Mouse (Mus musculus) urinary bladder, postnatal 10 days (tissue): ENCODE data around the gene Ift52.
A peak's percentile ranks its signal among the peaks of the same experiment; 100 is the strongest.
"Not testable (repeated sequence)": the region's sequence is repeated elsewhere in the genome, so short reads cannot be mapped to it uniquely, and the experiment has no call there.

ENCODE experiments used
- DNase-seq: peaks from one replicate; pipeline ENCODE4 v3.0.0; 2022; ENCODE audit warnings: low spot score

The Ift52 gene

DNA sequence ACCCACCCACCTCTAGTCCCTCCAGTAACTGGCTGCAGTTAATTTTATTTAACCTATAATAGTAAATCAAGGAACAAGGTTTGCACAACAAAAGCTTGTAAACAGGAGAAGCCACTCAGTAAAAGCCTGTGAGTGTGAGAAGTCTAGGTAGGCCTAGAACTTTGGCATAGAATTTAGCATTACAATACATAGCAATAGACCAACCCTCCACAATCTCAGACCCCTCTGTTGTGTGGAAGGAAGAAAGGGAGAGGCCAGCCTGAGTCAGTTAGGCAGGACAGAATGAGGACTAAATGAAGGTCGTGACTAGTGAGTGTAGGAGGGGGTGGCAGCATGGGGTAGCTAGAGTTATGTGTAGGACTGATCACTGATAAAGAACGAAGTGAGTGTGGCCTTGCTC, 14.6 kb downstream of the Ift52 start:
- DNase-seq = no peak

DNA sequence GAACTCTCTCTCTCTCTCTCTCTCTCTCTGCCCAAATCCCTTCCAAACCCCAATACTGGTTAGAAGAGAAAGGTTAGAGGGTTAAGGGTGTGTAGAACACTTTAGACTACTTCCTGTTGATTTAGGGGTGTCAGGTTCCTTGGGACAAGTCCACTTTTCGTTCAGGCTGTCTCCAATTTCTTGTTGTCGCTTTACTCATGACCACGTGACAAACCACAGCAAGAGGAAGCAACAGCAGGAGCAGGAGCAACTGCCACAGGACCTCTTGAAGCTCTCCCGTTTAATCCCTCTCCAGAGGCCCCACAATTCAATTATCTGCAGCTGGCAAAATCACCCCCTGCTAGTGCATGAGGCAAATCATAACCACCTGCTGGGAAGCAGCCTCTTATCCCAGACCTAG, 15.5 kb downstream of the Ift52 start:
- no peak for DNase-seq

DNA sequence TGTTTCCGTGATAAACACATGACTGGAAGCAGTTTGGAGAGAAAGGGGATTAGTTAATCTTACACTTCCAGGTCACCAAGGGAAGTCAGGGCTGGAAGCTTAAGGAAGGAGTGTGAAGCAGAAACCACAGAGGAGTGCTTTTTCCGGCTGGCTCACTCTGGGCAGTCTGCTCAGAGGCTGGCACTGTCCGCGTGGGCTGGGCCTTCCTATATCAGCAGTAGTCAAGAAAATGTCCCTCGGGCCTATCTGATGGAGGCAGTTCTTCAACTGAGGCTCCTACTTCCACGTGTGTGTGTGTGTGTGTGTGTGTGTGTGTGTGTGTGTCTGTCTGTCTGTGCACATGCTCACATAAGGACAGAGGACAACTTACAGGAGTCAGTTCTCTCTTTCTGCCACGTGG, 22.8 kb downstream of the Ift52 start:
- DNase-seq = no peak

- no peak for DNase-seq
These were observed 31.0 kb downstream of the Ift52 start for GRCm38 (mm10) chr2:163048125-163048524.

DNA sequence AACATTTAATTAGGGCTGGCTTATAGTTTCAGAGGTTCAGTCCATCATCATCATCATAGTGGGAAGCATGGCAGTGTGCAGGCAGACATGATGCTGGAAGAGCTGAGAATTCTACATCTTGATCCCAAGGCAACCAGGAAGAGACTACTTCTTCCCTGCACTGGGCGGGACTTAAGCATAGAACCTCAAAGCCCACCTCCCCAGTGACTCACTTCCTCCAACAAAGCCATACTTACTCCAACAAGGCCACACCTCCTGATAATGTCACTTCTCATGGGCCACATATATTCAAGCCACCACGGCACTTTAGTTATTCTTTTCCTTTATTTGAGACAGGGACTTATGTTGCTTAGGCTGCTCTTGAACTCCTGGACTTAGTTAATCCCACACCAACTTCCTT, 32.0 kb downstream of the Ift52 start:
- DNase-seq = no peak

DNA sequence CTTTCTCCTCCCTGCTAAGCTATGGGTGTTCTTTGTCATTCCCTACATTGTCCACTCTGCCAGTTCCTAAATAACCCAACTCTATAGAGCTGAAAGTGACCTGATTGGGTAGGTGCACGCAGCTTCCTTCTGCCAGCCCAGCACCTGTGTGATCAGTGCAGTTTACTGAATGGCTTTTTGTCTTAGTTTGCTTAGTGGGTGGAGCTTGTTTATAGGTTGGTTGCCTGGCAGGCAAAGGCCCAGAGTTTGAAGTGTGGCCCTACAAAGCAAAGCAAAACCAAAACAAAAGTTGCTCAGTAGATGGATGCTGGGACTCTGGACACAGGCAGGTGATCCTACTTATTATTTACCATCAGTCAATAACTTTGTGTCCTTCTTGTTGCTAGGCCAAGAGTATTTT, 34.5 kb downstream of the Ift52 start:
- no peak for DNase-seq

DNA sequence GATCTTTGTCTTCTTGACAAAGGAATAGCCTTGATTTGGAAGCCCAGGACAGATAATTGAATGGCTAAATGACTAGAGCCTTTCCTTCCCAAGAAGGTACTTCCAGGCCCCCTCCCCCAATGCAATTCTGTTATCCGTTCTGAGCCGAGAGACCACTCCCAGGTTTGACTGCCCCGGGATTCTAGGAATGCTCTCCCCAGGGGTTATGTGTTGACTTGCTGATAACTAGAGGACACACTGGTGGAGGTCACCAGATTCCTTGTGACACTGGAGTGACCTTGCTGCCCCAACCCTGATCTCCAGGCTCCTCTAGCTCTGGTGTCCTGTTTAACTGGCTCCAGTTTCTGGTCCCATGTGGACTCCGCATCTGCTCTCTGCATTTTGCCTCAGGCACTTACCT, 34.9 kb downstream of the Ift52 start:
- DNase-seq = no peak

GRCm38 (mm10) chr2:163052826-163053225, 35.7 kb downstream of the Ift52 start:
- DNase-seq = no peak

GRCm38 (mm10) chr2:163054335-163054840, 37.2 kb downstream of the Ift52 start, which contains the start of gene Mybl2:
Mybl2 (plus strand) TSS chr2:163054687.
- DNase-seq = peak; percentile 62

DNA sequence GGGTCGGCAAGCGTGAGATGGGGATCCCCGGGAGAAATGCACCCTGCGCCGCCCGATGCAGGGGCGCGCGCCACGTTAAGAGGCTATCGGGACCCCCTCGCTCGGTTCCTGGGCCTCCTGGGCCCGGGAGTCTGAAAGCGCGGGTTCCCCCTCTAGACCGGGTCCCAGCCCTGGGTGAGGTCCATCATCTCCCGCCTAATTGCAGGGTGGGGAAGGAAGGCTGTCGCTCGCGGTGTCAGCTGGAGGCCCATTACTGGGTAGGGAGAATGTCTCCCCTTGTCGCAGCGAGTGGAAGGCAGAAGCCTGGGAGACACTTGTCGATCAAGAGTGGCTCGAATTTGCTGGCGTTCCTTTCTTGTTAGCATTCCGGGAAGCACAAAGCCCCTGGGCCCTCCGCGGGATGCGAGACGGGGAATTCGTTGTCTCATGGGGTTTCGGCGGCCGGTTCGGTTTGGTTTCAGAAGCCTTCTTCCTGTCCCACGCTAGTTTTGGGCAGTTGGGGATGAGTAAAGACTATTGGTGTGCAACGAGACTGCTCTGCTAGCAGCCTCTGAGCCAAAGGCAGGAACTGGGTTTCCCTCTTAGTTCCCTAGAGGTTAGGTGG, 37.8 kb downstream of the Ift52 start:
- no peak for DNase-seq

DNA sequence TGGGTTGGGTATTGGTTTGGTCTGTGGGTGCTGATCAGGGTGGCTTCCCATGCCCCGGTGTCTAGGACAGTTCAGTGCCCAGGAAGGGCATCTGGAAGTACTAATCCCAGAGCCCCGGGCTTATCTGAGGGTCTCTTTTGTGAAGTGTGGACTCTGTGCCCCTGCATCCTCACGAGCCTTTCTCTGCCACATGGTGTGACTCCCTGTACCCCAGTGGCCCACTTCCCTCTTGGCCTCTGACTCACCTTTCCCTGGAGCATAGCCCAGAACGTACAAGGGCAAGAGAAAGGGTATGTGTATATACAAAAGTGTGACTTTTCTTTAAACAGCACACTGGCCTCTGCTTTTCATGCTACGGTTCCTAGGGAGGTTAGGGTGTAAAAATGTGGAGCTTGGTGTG, 38.6 kb downstream of the Ift52 start:
- no peak for DNase-seq

- no peak for DNase-seq
These were observed 39.4 kb downstream of the Ift52 start for GRCm38 (mm10) chr2:163056584-163056983.

- DNase-seq = not testable (repeated sequence)
These were observed 41.8 kb downstream of the Ift52 start for GRCm38 (mm10) chr2:163058981-163059380.

DNA sequence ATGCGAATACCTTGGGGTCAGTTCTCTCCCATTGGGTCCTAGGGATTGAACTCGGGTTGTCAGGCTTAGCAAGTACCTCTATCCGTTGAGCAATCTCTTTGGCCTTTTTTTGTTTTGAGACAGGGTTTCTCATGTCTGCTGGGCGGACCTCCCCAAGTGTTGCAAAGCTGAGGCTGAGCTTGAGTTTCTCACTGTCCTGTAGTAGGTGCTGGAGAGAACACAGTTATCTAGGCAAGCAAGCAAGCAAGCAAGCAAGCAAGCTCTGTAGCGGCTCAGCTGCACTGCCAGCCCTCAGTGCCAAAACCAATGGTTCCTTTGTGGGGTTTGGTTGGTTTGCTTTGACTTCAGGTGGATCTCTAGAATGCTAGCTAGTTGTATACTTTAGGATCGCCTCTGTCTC, 43.5 kb downstream of the Ift52 start:
- no peak for DNase-seq

DNA sequence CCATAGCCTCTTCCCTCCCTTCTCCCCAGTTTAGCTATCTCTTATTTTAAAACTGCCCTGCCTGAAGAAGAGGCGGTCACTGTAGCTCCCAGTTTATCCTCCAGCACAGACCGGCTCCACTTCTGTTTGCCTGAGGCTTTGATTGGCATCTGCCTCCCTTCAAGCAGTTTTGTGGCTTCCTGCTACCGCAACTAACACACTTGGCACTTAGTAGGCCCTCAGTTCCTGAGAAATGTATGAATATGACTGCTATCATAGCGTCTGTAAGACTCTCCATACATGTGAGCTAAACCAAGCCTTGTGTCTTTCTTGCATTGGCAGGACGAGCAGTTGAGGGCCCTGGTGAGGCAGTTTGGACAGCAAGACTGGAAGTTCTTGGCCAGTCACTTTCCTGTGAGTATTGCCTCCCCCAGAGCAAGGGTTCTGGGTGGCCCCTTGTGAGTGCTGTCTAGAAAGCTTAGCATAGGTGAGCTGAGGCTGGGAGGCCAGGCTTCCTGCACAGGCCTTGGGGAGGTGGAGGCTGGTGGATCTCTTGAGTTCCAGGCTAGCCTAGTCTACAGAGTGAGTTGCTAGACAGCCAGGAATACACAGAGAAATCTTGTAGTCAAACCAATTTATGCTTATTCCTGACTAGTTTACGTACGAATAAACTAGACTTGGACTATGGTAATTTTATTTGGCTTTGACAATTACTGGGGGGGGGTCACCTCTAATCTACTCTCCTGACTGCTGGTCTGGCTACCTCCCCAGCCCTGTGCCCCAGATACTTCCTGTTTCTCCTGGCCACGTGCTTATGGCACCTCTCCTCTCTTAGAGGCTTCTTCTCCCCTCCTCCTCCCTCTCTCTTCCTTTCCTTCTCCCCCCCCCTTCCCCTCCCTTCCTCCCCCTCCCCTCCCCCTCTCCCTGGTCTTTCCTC, 44.3 kb downstream of the Ift52 start:
- DNase-seq = no peak

- no peak for DNase-seq
These were observed 45.0 kb downstream of the Ift52 start for GRCm38 (mm10) chr2:163062119-163062508.

DNA sequence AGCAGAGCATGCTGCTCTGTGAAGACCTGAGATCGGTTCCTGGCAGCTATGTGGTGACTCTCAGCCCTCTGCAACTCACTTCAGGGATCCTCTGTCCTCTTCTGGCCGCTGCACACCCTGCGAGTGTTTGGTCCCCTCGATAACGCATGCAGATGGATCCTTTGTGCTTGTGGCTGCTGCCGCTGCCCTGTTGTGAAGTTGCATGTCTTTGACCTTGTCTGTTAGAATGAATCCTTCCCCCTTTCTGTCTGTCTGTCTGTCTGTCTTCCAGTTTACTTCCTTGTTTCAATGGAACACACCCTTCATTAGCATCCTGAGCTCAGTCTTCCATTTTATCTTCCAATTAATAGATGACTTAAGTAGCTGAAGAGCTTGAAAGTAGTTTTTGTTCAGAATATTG, 49.2 kb downstream of the Ift52 start:
- no peak for DNase-seq

GRCm38 (mm10) chr2:163067233-163067632, 50.1 kb downstream of the Ift52 start:
- DNase-seq = no peak

DNA sequence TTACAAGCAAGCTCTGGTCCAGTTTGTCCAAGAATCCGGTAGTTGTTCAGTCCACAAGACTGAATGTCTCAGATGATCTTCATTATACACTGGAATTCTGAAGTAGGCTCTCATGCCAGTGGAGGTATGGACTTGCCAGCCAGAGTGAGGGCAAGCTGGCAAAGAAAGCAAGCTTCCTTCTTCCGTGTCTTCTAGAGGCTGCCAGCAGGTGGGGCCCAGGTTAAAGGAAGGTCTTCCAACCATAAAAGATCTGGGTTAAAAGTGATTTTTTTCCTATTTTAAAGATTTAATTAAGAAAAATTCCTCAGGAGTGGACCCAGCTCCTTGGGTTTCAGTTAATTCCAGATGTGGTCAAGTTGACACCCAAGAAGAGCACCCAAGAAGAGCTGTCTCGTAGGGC, 53.1 kb downstream of the Ift52 start:
- DNase-seq = no peak

GRCm38 (mm10) chr2:163071590-163071989, 54.4 kb downstream of the Ift52 start:
- DNase-seq = no peak

DNA sequence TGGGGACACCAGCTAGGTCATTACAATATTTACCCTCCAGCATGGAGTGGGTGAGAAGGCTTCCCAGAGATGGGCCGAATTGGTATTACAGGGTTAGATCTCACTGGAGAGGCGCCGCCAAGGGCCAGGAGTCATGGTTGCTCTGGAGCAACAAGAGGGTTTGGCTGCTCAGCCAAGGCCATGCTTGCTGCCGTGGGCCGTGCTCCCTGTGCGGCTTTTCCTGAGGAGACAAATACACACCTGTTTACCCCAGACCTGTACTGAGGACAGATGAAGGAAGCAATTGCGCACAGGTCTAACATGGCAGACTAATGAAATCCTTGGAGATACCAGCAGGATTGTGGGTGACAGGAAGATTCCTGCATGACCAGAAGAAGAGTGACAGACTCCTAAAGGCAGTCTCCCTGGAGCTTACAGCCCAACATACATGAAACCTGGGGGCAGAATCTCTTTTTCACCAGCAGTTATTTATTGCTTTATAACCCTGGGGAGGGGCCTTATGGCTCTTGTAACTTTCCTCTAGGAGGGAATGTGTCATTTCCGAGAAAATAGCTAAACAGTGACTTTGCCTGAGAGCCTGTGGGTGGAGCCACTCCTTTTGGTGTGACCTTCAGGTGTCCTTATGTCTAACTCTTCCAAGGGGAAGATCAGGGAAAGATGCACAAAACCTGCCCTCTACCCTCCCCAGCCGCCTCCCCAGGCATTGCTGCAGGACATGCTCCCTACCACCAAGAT, 56.0 kb downstream of the Ift52 start:
- DNase-seq = no peak

GRCm38 (mm10) chr2:163074006-163074405, 56.9 kb downstream of the Ift52 start:
- no peak for DNase-seq

DNA sequence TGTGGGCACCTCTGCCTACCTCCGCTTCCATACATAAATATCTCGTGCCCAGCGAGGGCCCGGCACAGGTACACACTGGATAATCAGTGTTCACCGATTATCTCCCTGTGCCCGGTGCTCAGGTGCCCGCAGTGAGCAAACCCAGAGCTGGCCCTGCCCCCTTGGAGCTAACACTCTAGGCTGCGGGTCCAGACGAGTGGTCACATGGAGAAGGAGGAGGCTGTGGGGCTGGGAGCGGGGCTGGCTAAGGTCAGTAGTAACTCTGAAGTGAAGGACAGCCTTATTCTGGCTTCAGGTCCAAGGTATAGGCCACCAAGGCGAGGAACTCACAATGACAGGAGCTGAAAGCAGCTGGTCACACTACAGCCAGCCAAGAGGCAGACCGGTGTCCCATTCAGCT, 57.7 kb downstream of the Ift52 start:
- no peak for DNase-seq
